Mouse (Mus musculus) ovary, adult 10 weeks (tissue): Measurements from ENCODE around the gene 9130213A22Rik. TPM values are rescaled to one million over a fixed set of nuclear protein-coding genes. Genes with fewer than 3 reads are reported as not detected.

ENCODE experiments used
- polyA plus RNA-seq: library from polyadenylated mRNA; stranded (reverse); fragments of 350-450 nt; fragmentation: Illumina TruSeq; extraction: RNeasy Lipid Tissue Mini Kit (QIAGEN cat#74804); gene quantifications from one replicate; pipeline ENCODE4 v1.2.3, GENCODE M21; 2014

9130213A22Rik gene
- polyA plus RNA-seq, result not detected

GRCm38 (mm10) chr11:69122336-69122951 lies at the start of gene 9130213A22Rik:
TSS of gene 9130213A22Rik (minus strand) at chr11:69122589.

GRCm38 (mm10) chr11:69156800-69157199 lies 34.4 kb upstream of the 9130213A22Rik start, which contains the start of gene Alox12b:
TSS of gene Alox12b (plus strand) at chr11:69156989.

GRCm38 (mm10) chr11:69125852-69125918 lies 3.3 kb upstream of the 9130213A22Rik start, which contains the start of gene Aloxe3:
TSS of gene Aloxe3 (plus strand) at chr11:69125896.

GRCm38 (mm10) chr11:69120221-69121000 lies 2.0 kb downstream of the 9130213A22Rik start, which contains the start of gene Hes7:
TSS of gene Hes7 (plus strand) at chr11:69120404.

GRCm38 (mm10) chr11:69094697-69095429 lies 27.5 kb downstream of the 9130213A22Rik start, which contains the start of gene Per1:
TSS of gene Per1 (plus strand) at chr11:69095217.

GRCm38 (mm10) chr11:69088103-69088855 lies 34.1 kb downstream of the 9130213A22Rik start, which contains the start of gene Vamp2:
TSS of gene Vamp2 (plus strand) at chr11:69088490.

GRCm38 (mm10) chr11:69070590-69071222 lies 51.7 kb downstream of the 9130213A22Rik start, which contains the start of gene Tmem107:
TSS of gene Tmem107 (plus strand) at chr11:69070806.

Other genes starting within 250 kb of the 9130213A22Rik start
- not detected for gene Rnf222, start 234.0 kb downstream of the 9130213A22Rik start, polyA plus RNA-seq
- gene Rpl26, start 221.0 kb downstream of the 9130213A22Rik start, polyA plus RNA-seq, result 218 TPM
- not detected for gene Odf4, start 195.5 kb downstream of the 9130213A22Rik start, polyA plus RNA-seq
- gene Arhgef15, start 165.1 kb downstream of the 9130213A22Rik start, polyA plus RNA-seq, result 2.1 TPM
- gene Slc25a35, start 154.5 kb downstream of the 9130213A22Rik start, polyA plus RNA-seq, result 60.6 TPM
- 5.8 TPM for gene Rangrf, start 147.4 kb downstream of the 9130213A22Rik start, polyA plus RNA-seq
- gene Pfas, start 114.1 kb downstream of the 9130213A22Rik start, polyA plus RNA-seq, result 12.1 TPM
- 12.8 TPM for gene Ctc1, start 106.7 kb downstream of the 9130213A22Rik start, polyA plus RNA-seq
- gene Aurkb, start 76.9 kb downstream of the 9130213A22Rik start, polyA plus RNA-seq, result 9.7 TPM
- 3.1 TPM for gene Borcs6, start 62.9 kb downstream of the 9130213A22Rik start, polyA plus RNA-seq
- gene Tmem107, start 51.8 kb downstream of the 9130213A22Rik start, polyA plus RNA-seq, result 6.7 TPM
- gene Vamp2, start 34.1 kb downstream of the 9130213A22Rik start, polyA plus RNA-seq, result 63.5 TPM
- gene Per1, start 27.4 kb downstream of the 9130213A22Rik start, polyA plus RNA-seq, result 0.29 TPM
- gene Hes7, start 2.2 kb downstream of the 9130213A22Rik start, polyA plus RNA-seq, result not detected
- gene Aloxe3, start 3.3 kb upstream of the 9130213A22Rik start, polyA plus RNA-seq, result not detected
- not detected for gene Alox12b, start 34.4 kb upstream of the 9130213A22Rik start, polyA plus RNA-seq
- not detected for gene Alox8, start 75.3 kb upstream of the 9130213A22Rik start, polyA plus RNA-seq
- 0.97 TPM for gene Gucy2e, start 114.4 kb upstream of the 9130213A22Rik start, polyA plus RNA-seq
- 2.4 TPM for gene Cntrob, start 201.2 kb upstream of the 9130213A22Rik start, polyA plus RNA-seq
- gene Trappc1, start 201.4 kb upstream of the 9130213A22Rik start, polyA plus RNA-seq, result 40.0 TPM
- 6.8 TPM for gene Kcnab3, start 203.7 kb upstream of the 9130213A22Rik start, polyA plus RNA-seq
- 15.5 TPM for gene Rnf227, start 217.9 kb upstream of the 9130213A22Rik start, polyA plus RNA-seq
- gene Chd3, start 246.8 kb upstream of the 9130213A22Rik start, polyA plus RNA-seq, result 13.1 TPM